Mouse (Mus musculus) urinary bladder, postnatal 0 days (tissue): ENCODE results near the gene Olig2. TPM values are rescaled to one million over a fixed set of nuclear protein-coding genes. Genes with fewer than 3 reads are reported as not detected.

Experiments used
- polyA plus RNA-seq: library from polyadenylated mRNA; unstranded; fragments of >200 nt; fragmentation: Nextera tagmentation; extraction: Ambion mirVana; gene quantifications from 2 replicates; pipeline ENCODE4 v1.2.1, GENCODE M21; 2015

Olig2 gene
- polyA plus RNA-seq = not detected in 2 replicates

GRCm38 (mm10) chr16:91225233-91226037, at the start of gene Olig2:
TSS of gene Olig2 (plus strand) at chr16:91225457.

GRCm38 (mm10) chr16:91269468-91270211, 44.4 kb downstream of the Olig2 start, which contains the start of gene Olig1:
TSS of gene Olig1 (plus strand) at chr16:91269772.

Other genes starting within 250 kb of the Olig2 start
- 8.0 and 8.3 TPM in 2 replicates for gene Synj1, start 214.1 kb upstream of the Olig2 start, polyA plus RNA-seq
- gene Paxbp1, start 180.9 kb upstream of the Olig2 start, polyA plus RNA-seq = 13.5 and 16.0 TPM in 2 replicates
- gene 4932438H23Rik, start 130.3 kb upstream of the Olig2 start, polyA plus RNA-seq = 0.25 and 0.31 TPM in 2 replicates
- not detected in 2 replicates for gene Olig1, start 44.3 kb downstream of the Olig2 start, polyA plus RNA-seq
- 60.6 and 68.5 TPM in 2 replicates for gene Ifnar2, start 147.3 kb downstream of the Olig2 start, polyA plus RNA-seq
- gene Gm21970, start 166.3 kb downstream of the Olig2 start, polyA plus RNA-seq = not detected in 2 replicates
- 45.5 and 48.4 TPM in 2 replicates for gene Il10rb, start 180.7 kb downstream of the Olig2 start, polyA plus RNA-seq